Mouse (Mus musculus): ENCODE results near the gene Polr2g.

The Polr2g gene

DNA sequence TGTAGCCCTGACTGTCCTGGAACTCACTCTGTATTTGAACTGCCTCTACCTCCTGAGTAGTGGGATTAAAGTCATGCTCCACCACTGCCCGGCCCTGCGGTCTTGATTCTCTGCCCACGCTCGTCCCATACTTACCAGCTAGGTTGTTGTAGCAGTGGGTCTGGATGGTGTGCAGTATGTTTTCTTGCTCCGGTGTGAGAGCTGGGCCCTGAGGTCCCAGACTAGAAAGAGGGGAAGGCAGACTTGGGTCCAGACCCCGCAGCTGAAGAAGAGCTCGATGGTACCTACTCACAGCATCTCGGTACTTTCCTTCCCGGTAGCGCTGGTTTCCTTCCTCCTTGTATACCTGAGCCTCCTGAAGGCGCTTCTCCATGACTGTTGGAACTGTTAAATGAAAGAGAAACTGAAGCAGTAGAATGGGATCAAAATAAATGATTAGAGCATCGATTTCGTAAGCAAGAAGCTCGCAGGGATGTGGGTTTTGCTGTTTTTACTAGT is 20.0 kb upstream of the Polr2g start:
- no peak for DNase-seq (ENCODE audit: low read depth, low spot score)

DNA sequence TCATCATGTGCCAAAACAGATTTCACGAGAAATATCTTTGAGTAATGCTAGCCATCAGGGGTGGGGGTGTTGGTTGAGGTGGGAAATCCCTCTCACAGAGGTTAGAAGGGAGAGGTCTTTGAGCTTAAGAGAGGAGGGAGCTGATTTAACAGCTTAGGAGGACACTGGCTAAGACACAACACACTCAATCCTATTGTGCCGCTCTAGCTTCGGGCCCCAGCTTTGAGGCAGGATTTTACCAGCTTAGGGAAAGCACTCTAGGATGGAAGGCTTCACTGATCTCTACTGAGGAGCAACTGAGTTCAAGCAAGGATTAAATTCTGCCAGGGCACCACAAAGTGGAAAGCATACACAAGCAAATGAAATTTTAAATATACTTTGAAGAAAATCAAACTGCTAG is 18.6 kb upstream of the Polr2g start:
- no peak for DNase-seq (ENCODE audit: low read depth, low spot score)

DNA sequence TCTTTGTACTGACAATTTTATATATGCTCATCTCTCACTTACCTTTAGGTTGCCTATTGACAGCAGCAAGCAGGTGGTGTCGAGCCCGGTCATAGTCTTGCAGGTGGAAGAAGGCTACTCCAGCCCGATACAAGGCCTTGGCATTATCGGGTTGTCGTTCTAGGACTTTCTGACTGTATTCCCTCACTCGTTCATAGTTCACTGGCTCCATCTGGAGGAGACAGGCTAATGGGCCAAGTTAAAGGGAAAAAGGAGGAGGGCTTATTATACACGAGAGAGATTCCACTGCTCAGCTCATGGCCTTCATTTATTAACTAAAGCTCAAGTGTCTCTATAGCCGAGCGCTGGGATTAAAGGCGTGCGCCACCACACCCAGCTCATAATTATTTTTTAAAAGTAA is 17.4 kb upstream of the Polr2g start:
- no peak for DNase-seq (ENCODE audit: low read depth, low spot score)

DNA sequence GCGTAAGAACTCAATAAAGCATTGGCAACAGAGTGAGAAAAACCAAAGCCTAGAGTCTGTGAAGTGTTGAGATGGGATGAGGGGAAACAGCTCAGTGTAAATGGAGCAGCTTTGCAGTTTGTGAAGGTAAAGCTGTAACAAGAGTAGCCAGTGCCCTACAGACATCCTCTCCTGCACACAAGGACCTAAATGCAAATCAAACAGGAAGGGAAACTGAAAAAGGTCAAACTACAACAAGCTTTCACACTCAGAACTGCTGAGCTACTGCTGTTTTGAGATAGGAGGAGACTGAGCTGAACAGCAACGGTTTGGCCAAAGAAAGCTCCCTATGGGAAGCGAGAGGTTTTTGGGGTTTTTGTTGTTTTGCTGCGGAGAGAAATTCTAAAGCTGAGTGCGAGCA is 8.4 kb upstream of the Polr2g start:
- DNase-seq (ENCODE audit: low read depth, low spot score) = no peak

DNA sequence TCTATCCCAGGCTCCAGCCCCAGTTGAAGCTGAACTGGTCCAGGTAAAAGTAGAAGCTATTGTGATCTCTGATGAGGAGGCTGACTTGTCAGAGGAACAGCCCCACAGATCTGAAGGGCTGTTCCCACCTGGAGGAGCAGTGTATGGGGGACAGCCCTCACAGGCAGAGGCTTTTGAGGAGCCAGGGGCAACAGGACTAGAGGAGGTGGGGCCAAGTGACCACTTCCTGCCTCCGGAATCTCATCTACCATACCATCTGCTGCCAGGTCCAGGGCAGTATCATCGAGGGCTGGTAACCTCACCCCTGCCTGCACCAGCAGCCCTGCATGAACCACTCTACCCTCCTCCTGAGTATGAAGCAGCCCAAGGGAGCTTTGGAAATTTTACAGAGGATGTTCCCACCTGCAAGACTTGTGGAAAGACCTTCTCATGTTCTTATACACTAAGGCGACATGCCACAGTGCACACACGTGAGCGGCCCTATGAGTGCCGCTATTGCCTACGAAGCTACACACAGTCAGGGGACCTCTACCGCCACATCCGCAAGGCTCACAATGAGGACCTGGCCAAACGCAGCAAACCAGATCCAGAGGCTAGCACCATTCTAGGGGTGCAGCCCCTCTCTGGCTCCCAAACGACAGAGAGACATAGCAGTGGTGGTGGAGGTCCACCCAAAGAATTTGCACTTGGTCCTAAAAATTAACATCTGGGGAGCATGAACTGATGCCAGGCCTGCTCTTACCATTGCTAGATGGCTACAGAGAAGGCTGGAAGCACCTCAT is 5.7 kb upstream of the Polr2g start:
- DNase-seq (ENCODE audit: low read depth, low spot score) = no peak

DNA sequence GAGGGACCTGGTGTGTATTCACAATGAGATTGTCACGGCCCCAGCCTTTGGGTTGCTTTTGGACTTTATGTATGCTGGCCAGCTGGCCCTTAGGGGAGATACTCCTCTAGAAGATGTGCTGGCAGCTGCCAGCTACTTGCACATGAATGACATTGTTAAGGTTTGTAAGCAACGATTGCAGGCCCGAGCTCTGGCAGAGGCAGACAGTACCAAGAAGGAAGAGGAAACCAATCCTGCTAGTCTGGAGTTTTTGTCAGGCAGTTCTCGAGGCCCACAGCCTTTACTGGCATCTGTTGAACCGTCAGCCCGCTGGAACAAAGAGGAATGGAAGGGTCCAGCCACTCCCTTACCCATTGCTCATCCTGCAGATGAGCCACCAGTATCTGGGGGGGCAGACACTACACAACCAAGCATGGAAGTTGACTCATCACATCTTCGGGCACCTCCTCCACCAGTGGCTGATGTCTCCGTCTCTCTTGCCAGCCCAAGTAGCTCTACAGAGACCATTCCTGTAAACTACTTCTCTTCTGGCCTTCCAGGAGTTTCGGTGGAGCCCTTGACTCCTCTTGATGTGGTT is 4.9 kb upstream of the Polr2g start:
- no peak for DNase-seq (ENCODE audit: low read depth, low spot score)

DNA sequence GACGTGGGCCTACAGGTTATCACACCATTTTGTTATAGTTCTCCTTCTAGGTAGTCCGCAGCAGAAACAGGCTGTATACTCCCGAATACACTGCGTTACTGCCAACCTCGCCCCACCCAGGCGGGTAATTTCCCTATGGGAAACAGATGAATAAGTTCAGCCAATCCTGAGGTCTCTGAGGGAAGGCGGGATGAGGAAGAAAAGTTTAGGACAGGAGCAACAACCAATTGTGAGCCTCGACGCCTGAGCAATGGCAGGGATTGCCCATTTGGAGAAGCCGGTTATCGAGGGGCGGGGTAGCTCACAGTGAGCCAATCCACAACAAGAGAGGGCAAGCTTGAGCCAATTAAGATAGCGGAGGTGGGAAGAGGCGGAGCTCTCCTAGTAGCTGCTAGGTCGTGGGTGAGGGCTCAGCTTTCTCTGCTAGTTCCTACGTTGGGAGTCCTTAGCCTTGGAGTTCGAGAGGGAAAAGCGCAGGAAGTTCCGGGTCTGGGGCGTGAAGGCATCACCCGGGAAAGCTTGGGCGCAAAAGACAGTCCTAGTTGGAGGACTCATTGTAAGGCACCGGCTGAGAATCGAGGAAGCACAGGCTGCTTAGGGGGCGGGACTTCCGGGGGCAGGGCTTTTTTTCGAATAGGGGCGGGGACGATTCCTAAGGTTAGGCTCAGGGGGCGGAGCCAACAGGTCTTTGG is 3.9 kb upstream of the Polr2g start, which contains the start of gene Zbtb3:
TSS of gene Zbtb3 (plus strand) at position 426 of the 692 bp plus-strand sequence.
- DNase-seq (ENCODE audit: low read depth, low spot score) = peak; percentile 97

DNA sequence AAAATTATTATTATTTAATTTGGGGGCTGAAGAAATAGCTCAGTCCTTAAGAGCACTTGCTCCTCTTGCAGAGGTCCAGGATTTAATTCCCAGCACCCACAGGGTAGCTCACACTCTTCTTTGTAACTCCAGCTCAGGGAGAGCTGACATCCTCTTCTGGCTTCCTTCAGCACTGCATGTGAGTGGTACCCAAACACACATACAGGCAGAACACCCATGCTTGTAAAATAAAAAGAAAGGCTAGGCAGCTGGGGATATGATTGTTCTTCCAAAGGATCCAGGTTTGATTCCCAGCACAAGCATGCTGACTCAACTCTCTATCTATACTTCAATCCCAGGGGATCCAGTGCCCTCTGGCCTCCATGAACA is 554 bp upstream of the Polr2g start:
- DNase-seq (ENCODE audit: low read depth, low spot score) = no peak

DNA sequence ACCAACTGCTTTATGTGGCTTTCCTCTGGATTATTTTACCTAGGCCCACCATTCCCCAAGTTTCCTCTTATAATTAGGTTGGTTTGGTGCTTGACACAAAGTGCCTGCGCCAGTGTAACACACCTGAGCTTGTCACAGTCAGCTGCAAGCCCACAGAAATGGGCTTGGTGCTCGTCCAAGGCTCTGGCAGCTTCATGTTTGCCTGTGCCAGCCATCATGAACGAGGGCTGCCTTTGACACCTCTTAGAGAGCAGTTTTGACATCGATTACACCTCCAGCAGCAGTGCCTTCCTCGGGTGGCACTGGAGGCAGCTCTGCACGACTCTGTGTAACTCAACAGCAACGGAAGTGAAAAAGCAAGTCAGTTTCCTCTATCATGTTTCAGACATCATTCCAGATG is 8.2 kb downstream of the Polr2g start:
- DNase-seq (ENCODE audit: low read depth, low spot score) = no peak

DNA sequence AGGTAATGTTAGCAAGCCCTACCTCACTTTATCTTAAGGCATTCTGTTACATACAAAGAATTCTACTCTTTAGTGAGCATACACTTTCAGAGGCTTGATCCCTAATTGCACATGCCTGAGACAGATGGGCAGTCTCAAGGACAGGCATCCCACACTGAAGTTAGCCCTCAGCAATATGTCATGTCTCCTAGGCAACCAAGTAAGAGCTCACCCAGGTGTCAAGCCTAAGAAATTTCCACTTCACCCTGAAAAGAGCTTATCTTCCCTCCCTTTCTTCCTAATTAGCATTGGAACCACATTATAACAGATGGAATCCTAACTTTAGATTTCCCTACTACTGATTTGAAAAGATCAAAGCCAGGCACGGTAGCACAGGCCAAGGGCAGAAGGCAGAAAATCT is 9.2 kb downstream of the Polr2g start:
- DNase-seq (ENCODE audit: low read depth, low spot score) = no peak

DNA sequence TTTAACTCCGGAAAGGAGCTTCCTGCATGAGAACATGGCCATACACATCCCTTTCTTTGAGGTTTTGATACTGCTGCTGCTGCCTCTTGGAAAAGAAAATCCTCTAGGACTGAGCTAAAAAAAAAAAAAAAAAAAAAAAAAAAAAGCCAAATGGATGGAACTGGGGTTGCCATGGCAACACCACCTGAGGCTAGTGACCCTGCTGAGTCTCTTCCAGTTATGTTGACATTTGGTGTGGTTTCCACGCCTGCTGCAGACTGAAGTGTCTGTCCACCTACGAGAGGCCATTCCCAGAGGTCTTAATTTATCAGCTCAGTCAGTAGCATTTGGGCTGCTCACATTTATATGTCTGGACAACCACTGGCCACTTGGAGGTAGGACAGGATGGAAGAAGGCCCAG is 9.9 kb downstream of the Polr2g start:
- DNase-seq (ENCODE audit: low read depth, low spot score) = peak; percentile 55

DNA sequence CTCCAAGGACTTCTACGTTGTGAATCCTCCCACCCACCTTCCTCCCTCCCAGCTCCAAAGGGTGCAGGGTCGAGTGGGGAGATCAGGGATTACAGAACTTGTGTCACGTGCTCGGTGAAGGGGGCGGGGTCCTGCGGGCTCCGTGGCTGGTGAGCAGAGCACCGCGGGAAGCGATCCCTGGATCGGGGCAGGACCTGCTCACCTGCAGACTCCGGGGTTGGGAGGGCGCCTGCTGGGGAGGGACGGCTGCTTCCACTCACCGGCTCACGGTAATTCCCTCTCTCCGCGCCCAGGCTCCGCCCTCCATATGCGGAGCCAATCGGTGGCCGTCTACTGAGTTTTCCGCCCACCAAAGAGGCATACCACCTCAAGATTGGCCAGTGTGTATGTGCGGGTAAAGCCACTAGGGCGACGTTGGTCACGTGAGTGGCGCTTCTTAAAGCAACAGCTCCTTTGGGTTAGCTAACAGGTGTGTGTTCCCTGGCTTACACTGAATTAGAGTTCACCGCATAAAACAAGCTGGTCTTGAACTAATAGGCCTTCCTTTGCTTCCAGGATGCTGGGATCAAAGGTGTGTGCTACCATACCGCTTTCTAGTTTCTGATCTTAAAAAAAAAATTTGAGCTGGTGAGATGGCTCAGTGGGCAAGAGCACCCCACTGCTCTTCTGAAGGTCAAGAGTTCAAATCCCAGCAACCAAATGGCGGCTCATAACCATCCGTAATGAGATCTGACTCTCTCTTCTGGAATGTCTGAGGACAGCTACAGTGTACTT is 12.2 kb downstream of the Polr2g start, which contains the start of gene Taf6l:
TSS of gene Taf6l (minus strand) at position 410 of the 774 bp plus-strand sequence.
- peak; percentile 94 for DNase-seq (ENCODE audit: low read depth, low spot score)

DNA sequence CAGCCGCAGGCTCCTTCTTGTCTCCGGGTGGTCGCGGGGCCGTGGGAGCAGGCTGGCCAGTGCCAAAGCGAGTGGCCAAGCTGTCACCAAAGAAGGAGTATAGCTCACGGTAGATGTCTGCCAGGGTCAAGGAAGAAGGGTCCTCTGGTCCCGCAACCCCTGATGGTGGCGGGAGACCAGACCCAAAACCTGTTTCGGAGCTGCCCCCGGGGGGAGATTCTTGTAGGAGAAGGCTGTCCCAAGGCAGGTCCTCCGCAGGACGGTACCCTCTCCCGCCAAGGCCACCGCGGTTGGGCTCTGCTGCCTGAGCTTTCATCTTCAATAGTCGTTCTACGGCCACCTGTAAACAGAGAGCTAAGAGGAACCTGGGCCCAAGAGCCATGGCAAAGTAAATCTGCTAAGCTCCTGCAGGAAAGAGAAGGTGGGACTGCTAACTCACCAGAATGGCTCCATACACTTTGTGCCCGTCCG is 23.4 kb downstream of the Polr2g start:
- no peak for DNase-seq (ENCODE audit: low read depth, low spot score)

DNA sequence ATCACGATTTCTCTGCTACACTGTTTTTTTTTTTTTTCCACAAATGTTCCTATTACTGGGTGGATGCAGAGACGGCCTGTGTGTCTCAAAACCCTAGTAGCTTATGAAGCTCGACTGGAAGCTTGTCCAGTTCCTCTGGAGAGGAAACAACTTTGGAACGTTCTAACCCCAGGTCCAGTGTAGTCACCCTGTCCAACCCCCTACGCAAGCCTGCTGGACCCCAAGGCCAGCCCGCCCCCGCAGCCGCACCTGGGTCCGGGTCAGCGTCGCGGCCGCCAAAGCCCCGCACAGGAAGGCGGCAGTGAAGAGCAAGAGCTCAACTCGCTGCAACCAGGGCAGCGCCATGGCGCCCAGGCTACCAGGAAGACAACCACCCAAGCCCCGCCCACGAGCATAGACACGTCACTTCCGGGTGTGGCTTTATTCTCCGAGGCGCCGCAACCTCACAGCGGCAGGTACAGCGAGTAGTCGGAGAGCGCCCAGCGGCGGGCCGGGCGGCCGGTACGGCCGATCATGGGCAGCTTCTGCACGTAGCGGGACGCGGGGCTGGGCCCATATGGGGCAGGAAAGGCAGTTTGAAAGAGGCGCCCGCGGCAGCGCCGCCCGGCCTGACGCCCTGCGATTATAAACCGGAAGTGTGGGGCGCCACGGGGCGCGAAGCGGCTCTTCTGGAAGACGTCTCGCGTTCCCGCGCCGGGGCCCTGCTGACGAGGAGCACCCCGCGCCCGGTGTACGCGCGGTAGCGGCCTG is 24.1 kb downstream of the Polr2g start, which contains the start of gene Tmem179b:
TSS of gene Tmem179b (minus strand) at position 382 of the 750 bp plus-strand sequence.
- DNase-seq (ENCODE audit: low read depth, low spot score) = peak; percentile 94

DNA sequence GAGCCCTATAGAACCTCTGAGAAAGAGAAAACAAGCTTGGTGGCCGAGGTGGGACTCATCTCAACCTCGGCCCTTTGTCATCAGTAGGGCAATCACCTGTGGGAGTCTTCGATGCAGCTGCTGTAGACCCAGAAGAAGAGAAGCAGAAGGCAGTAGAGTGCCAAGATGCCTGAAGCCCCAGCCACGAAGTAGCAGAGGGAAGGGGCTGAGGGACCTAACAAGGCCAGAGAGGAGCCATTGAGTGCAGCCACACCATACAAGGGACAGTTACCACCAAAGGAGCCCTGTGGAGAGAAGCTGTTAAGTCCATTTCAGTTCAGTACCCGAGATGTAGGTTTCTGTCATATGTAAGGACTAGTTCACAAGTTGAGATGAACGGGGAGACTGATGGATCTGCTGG is 25.0 kb downstream of the Polr2g start:
- no peak for DNase-seq (ENCODE audit: low read depth, low spot score)

DNA sequence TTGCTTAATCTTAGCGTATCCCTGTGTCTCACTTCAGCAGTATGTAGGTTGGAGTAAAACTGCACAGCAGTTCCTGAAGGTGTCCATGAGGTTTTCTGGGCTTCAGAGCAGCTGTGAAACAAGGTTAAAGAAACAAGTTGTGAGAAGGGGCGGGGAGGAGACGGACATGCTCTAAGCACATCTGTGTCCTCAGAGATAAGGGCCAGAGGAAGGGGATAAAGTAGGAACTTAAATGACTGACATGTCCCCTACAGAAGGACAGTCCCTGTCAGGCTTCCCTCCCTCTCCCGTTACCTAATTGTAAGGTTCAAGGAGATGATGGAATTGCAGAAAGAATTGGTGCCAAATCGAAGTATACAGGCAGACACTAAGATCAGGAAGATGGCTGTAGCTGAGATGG is 25.4 kb downstream of the Polr2g start:
- DNase-seq (ENCODE audit: low read depth, low spot score) = no peak

DNA sequence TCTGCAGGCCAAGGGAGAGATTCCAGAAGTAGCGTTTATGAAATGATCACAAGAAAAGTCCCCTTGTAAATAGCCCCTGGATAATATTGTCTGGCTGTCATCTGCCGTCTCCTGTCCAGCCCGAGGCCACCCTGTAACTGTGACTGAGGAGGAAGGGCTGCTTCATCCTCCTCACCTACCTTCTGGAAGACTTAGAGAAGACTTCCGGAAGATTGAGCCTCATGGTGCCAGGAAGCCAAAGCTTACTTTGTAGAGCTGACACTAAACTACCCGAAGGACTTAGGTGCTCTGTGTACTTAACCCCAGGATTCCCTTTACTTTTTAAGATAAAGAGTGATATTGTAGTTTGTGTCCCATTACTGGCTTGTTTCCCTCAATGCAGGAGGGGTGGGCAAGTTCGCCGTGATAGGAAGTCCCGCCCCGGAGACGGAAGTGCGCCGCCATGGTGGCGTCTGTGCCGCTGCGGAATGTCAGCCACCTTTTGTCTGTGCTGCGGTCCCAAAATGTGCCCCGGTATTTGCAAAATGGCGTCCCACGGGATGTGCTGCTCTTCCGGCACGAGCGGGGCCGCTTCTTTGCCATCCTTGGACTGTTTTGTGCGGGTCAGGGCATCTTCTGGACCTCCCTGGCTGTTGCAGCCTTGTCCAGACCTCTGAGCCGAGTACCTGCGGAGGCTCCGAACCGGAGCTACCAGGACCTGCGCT is 27.7 kb downstream of the Polr2g start, which contains the start of gene Tmem223:
TSS of gene Tmem223 (plus strand) at position 430 of the 704 bp plus-strand sequence.
- DNase-seq (ENCODE audit: low read depth, low spot score) = peak; percentile 73

DNA sequence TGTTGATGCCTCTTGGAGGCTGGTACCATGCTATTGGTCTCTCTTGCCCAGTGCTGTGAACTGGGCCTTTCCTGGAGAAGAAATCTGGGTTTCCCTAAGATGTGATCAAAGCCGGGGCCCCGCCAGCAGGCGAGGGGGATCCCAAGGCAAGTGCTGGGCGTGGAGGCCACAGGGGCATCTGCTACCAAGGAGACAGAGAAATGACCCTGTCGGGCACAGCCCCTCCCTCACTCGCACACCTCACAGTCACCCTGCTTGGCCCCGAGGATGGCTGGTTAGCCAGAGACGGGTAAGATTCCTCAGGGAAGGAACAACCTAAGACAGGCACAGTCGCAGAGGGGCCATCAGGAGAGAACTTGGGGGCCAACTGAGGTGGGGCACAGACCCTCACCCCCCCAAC is 32.8 kb downstream of the Polr2g start:
- no peak for DNase-seq (ENCODE audit: low read depth, low spot score)

DNA sequence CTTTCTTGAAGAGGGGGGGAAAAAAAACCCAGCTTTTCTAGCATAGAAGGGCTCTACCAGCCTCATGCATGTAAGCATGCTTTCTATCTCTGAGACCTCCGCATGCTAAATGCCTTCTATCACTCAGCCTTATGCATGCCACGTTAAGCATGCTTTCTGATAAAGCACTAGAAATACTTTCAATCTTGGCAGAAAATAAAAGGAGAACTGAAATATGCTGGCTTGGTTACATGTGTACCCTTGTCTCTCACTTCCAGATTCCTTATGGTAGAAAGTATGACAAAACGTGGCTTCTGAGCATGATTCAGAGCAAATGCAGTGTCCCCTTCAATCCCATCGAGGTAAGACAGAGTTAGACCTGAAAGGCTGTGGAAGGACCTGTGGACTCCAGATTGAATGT is 35.1 kb downstream of the Polr2g start:
- DNase-seq (ENCODE audit: low read depth, low spot score) = no peak

DNA sequence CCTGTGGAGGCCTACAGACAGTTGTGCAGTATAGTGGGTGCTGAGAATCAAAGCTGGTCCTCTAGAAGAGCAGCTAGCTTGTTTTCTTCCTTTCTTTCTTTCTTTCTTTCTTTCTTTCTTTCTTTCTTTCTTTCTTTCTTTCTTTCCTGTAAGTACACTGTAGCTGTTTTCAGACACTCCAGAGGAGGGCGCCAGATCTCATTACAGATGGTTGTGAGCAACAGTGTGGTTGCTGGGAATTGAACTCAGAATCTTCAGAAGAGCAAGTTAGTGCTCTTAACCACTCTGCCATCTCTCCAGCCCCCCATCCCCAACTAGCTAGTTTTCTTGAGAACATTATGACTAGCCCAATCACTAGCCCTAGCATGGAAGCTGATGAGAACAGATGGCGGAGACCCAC is 37.6 kb downstream of the Polr2g start:
- no peak for DNase-seq (ENCODE audit: low read depth, low spot score)

All from forelimb bud, embryonic 11.5 days (tissue).